Comparison of ENCODE assay signal across 12 mouse cellular contexts in the genomic region with DNA sequence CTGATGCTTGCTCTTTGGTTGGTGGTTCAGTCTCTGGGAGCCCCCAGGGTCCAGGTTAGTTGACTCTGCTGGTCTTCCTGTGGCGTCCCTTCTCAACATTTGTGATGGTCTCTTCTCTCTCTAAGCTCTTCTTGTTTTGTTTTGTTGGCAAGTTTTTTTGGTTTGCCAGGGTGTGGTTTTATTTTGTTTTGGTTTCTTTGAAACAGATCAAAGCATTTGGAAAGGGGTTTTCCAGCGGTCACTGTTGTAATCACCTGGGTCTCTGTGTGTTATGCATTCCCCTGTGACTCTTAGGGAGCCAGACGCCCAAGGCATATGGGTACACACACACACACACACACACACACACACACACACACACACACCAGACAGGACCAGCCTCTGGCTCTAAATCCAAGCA. TPM values are rescaled to one million over a fixed set of nuclear protein-coding genes. Genes with fewer than 3 reads are reported as not detected.
DNase-seq lines count a peak whose midpoint lies in the region; ATAC-seq and TF ChIP-seq lines count a peak whose summit lies in the region.
"Had no signal": no experiment of that assay in that cellular context is flagged by ENCODE, and none has a peak within 500 bp of the region (broad histone marks: within the 10 kb centered on the region; RNA-seq: fewer than 3 reads in every experiment).

No protein-coding gene starts in this region.

- no peak for TF ChIP-seq POLR2A in limb, embryonic 14.5 days (IDR thresholded peaks at IDR 0.05; ENCODE audit: borderline replicate concordance, extremely low read depth, insufficient read depth, insufficient read length)
- no peak for TF ChIP-seq POLR2A in thymus, adult 2 months (IDR thresholded peaks at IDR 0.05; ENCODE audit: control insufficient read depth, extremely low read depth, insufficient read depth, low read length, poor library complexity)

- H3K27me3 ChIP-seq in heart, embryonic 13.5 days (replicated peaks): peaks cover 71% of the 10 kb centered on the region
- no peaks in the 10 kb centered on the region for H3K27me3 ChIP-seq in embryonic facial prominence, embryonic 10.5 days (replicated peaks; ENCODE audit: low read depth, poor library complexity, severe bottlenecking)
- H3K27me3 ChIP-seq in limb, embryonic 14.5 days (ENCODE audit: control insufficient read depth, insufficient read depth, low read length): no peaks in the 10 kb centered on the region
- H3K27me3 ChIP-seq in thymus, adult 2 months (ENCODE audit: control insufficient read depth, insufficient read depth, low read length): no peaks in the 10 kb centered on the region

- H3K27ac ChIP-seq in heart, embryonic 13.5 days (replicated peaks): no peak overlapping the region
- H3K27ac ChIP-seq in embryonic facial prominence, embryonic 10.5 days (replicated peaks): peak overlapping the region; percentile 80
- H3K27ac ChIP-seq in limb, embryonic 14.5 days (replicated peaks; ENCODE audit: low read depth, low read length): no peak overlapping the region
- H3K27ac ChIP-seq in thymus, adult 2 months (ENCODE audit: control insufficient read depth, insufficient read depth, low read length): no peak overlapping the region

- TF ChIP-seq CTCF in thymus, adult 2 months (IDR thresholded peaks at IDR 0.05; ENCODE audit: borderline replicate concordance, control insufficient read depth, extremely low read depth, insufficient read depth, low read length, poor library complexity): no peak

- no peaks in the 10 kb centered on the region for H3K9me3 ChIP-seq in heart, embryonic 13.5 days
- H3K9me3 ChIP-seq in embryonic facial prominence, embryonic 10.5 days: no peaks in the 10 kb centered on the region
- no peaks in the 10 kb centered on the region for H3K9me3 ChIP-seq in limb, embryonic 14.5 days (ENCODE audit: control insufficient read depth, low read length)

- no peaks in the 10 kb centered on the region for H3K36me3 ChIP-seq in heart, embryonic 13.5 days
- H3K36me3 ChIP-seq in embryonic facial prominence, embryonic 10.5 days (replicated peaks): no peaks in the 10 kb centered on the region
- H3K36me3 ChIP-seq in limb, embryonic 14.5 days (ENCODE audit: control insufficient read depth, insufficient read depth, low read length): no peaks in the 10 kb centered on the region
- no peaks in the 10 kb centered on the region for H3K36me3 ChIP-seq in thymus, adult 2 months (ENCODE audit: control insufficient read depth, insufficient read depth, low read length)

- 59% methylated on average over 3 of the region's 3 CpGs for WGBS in heart, embryonic 13.5 days
- 45% methylated on average over 3 of the region's 3 CpGs for WGBS in embryonic facial prominence, embryonic 10.5 days
- WGBS in limb, embryonic 14.5 days: 29% methylated on average over 3 of the region's 3 CpGs
- 54% methylated on average over 3 of the region's 3 CpGs for WGBS in thymus, adult 2 months

- ATAC-seq in heart, embryonic 13.5 days (ENCODE audit: extremely low read depth, insufficient number of reproducible peaks, low FRiP score, low TSS enrichment): no peak
- no peak for ATAC-seq in limb, embryonic 14.5 days (ENCODE audit: low FRiP score, low read depth)

- peaks cover 62% of the 10 kb centered on the region for H3K4me1 ChIP-seq in heart, embryonic 13.5 days
- H3K4me1 ChIP-seq in embryonic facial prominence, embryonic 10.5 days: peaks cover 62% of the 10 kb centered on the region
- H3K4me1 ChIP-seq in limb, embryonic 14.5 days (ENCODE audit: control insufficient read depth, insufficient read depth, low read length): peaks cover 28% of the 10 kb centered on the region
- H3K4me1 ChIP-seq in thymus, adult 2 months (replicated peaks; ENCODE audit: control insufficient read depth, insufficient read depth, low read length): no peaks in the 10 kb centered on the region; the same call in 1 of the 2 replicates

- no peak for DNase-seq in heart, adult 11 months
- DNase-seq in CD4-positive, CD25-positive, alpha-beta regulatory T cell, adult 2 months (ENCODE audit: low read depth, low spot score): peak; percentile 55
- DNase-seq in embryonic facial prominence, embryonic 10.5 days (ENCODE audit: low spot score): no peak
- no peak for DNase-seq in limb, embryonic 14.5 days (ENCODE audit: low spot score)
- no peak for DNase-seq in frontal cortex, postnatal 25 days (ENCODE audit: low spot score in 2 of 2)
- DNase-seq in thymus, adult 2 months: no peak
- DNase-seq: adrenal gland, postnatal 14 days; kidney, adult 18-20 months; lung, adult 2 months; thymus, postnatal 14 days had no signal

- no peak overlapping the region for H3K4me3 ChIP-seq in heart, embryonic 13.5 days
- H3K4me3 ChIP-seq in embryonic facial prominence, embryonic 10.5 days: peak overlapping the region; percentile 30; the same call in 1 of the 2 replicates
- H3K4me3 ChIP-seq in limb, embryonic 14.5 days (replicated peaks; ENCODE audit: low read length): no peak overlapping the region
- no peak overlapping the region for H3K4me3 ChIP-seq in thymus, adult 2 months (ENCODE audit: control insufficient read depth, insufficient read depth, low read length)
- H3K4me3 ChIP-seq: erythroblast, embryonic 14.5 days had no signal

- peak overlapping the region; percentile 64 for H3K4me2 ChIP-seq in heart, embryonic 13.5 days
- H3K4me2 ChIP-seq in limb, embryonic 14.5 days (replicated peaks; ENCODE audit: low read depth, low read length, severe bottlenecking): peak overlapping the region; percentile 40; the same call in 1 of the 2 replicates

- H3K9ac ChIP-seq in heart, embryonic 13.5 days: 0 out of 2 replicates have a peak overlapping the region, but pooled peaks have one; percentile 68
- no peak overlapping the region for H3K9ac ChIP-seq in limb, embryonic 14.5 days (ENCODE audit: low read depth, low read length, severe bottlenecking)

RNA-seq across cellular contexts. Expression of gene Gpc1, which starts 57.4 kb away (rescaled TPM):
- 53.1 and 61.5 TPM in 2 replicates for polyA plus RNA-seq in heart, embryonic 13.5 days (2015; fragmentation: Nextera tagmentation; extraction: Ambion mirVana)
- 84.1 and 89.0 TPM in 2 replicates for polyA plus RNA-seq in embryonic facial prominence, embryonic 10.5 days (2016; fragmentation: Nextera tagmentation; extraction: Ambion mirVana)
- polyA plus RNA-seq in limb, embryonic 14.5 days (2012; rRNA removed): 75.5 and 107 TPM in 2 replicates
- 72.8 and 76.2 TPM in 2 replicates for polyA plus RNA-seq in limb, embryonic 14.5 days (2014; fragmentation: Nextera tagmentation; extraction: Ambion mirVana)
- polyA plus RNA-seq in thymus, adult 2 months (2012; rRNA removed): 57.3 and 72.5 TPM in 2 replicates
